Comparison of ENCODE assay signal across 9 mouse cellular contexts in genomic region chr11:116071510-116071909, GRCm38 (mm10). TPM values are rescaled to one million over a fixed set of nuclear protein-coding genes. Genes with fewer than 3 reads are reported as not detected.
DNase-seq lines count a peak whose midpoint lies in the region; ATAC-seq and TF ChIP-seq lines count a peak whose summit lies in the region.
"Had no signal": no experiment of that assay in that cellular context is flagged by ENCODE, and none has a peak within 500 bp of the region (broad histone marks: within the 10 kb centered on the region; RNA-seq: fewer than 3 reads in every experiment).

No protein-coding gene starts in this region.

- no peak for TF ChIP-seq POLR2A in cerebellum, adult 2 months (IDR thresholded peaks at IDR 0.05; ENCODE audit: borderline replicate concordance, insufficient read depth, low read length)

- TF ChIP-seq EP300 in liver, embryonic 14.5 days (IDR thresholded peaks at IDR 0.05; ENCODE audit: low read depth) = no peak

- no peaks in the 10 kb centered on the region; the same call in 1 of the 2 replicates for H3K36me3 ChIP-seq in neural tube, embryonic 11.5 days (ENCODE audit: control insufficient read depth, insufficient read depth, low read length)
- peaks cover 2% of the 10 kb centered on the region; the same call in 1 of the 2 replicates for H3K36me3 ChIP-seq in liver, embryonic 14.5 days (replicated peaks; ENCODE audit: control insufficient read depth, insufficient read depth, low read depth)
- no peaks in the 10 kb centered on the region for H3K36me3 ChIP-seq in hindbrain, embryonic 14.5 days (replicated peaks; ENCODE audit: control insufficient read depth, insufficient read depth)
- H3K36me3 ChIP-seq: kidney, embryonic 15.5 days had no signal

- no peak for ATAC-seq in neural tube, embryonic 11.5 days (ENCODE audit: insufficient read depth, low FRiP score, low TSS enrichment)
- no peak for ATAC-seq in liver, embryonic 14.5 days (ENCODE audit: insufficient read depth)
- ATAC-seq in hindbrain, embryonic 14.5 days (ENCODE audit: low FRiP score) = no peak

- H3K27me3 ChIP-seq in cerebellum, adult 2 months (ENCODE audit: control insufficient read depth, insufficient read depth, low read length) = no peaks in the 10 kb centered on the region
- no peaks in the 10 kb centered on the region for H3K27me3 ChIP-seq in neural tube, embryonic 11.5 days (ENCODE audit: control insufficient read depth, insufficient read depth, low read length)
- no peaks in the 10 kb centered on the region for H3K27me3 ChIP-seq in liver, embryonic 14.5 days (ENCODE audit: control insufficient read depth, insufficient read depth, low read length)
- H3K27me3 ChIP-seq in hindbrain, embryonic 14.5 days (ENCODE audit: control insufficient read depth, insufficient read depth, low read length) = no peaks in the 10 kb centered on the region
- H3K27me3 ChIP-seq: kidney, embryonic 15.5 days had no signal

- H3K4me1 ChIP-seq in cerebellum, adult 2 months (ENCODE audit: control insufficient read depth, insufficient read depth, low read length) = peaks cover 14% of the 10 kb centered on the region
- H3K4me1 ChIP-seq in neural tube, embryonic 11.5 days (ENCODE audit: control insufficient read depth, insufficient read depth, low read length) = no peaks in the 10 kb centered on the region
- peaks cover 10 to 12% of the 10 kb centered on the region in 2 experiments for H3K4me1 ChIP-seq in liver, embryonic 14.5 days (replicated peaks; ENCODE audit: control insufficient read depth in 2 of 2, insufficient read depth in 2 of 2, low read length in 1 of 2)
- H3K4me1 ChIP-seq in hindbrain, embryonic 14.5 days (replicated peaks; ENCODE audit: control insufficient read depth, insufficient read depth, low read length) = no peaks in the 10 kb centered on the region

- WGBS in cerebellum, adult 2 months = 53% methylated on average over 5 of the region's 5 CpGs
- WGBS in neural tube, embryonic 11.5 days = 66% methylated on average over 5 of the region's 5 CpGs
- WGBS in liver, embryonic 14.5 days (ENCODE audit: insufficient replicate concordance) = 38% methylated on average over 5 of the region's 5 CpGs
- 69% methylated on average over 5 of the region's 5 CpGs for WGBS in hindbrain, embryonic 14.5 days

- peak; percentile 24; the same call in 1 of the 2 replicates for TF ChIP-seq CTCF in cerebellum, adult 2 months (IDR thresholded peaks at IDR 0.05; ENCODE audit: borderline replicate concordance, insufficient read depth, low read depth, low read length)
- peak; percentile 75 for TF ChIP-seq CTCF in liver, embryonic 14.5 days (IDR thresholded peaks at IDR 0.05; ENCODE audit: low read depth)

- H3K27ac ChIP-seq in cerebellum, adult 2 months (ENCODE audit: insufficient read depth, low read length) = no peak overlapping the region
- H3K27ac ChIP-seq in neural tube, embryonic 11.5 days (ENCODE audit: low read depth, low read length) = no peak overlapping the region
- no peak overlapping the region for H3K27ac ChIP-seq in liver, embryonic 14.5 days
- H3K27ac ChIP-seq in hindbrain, embryonic 14.5 days = no peak overlapping the region
- H3K27ac ChIP-seq: kidney, embryonic 15.5 days had no signal

- H3K4me3 ChIP-seq in cerebellum, adult 2 months (replicated peaks; ENCODE audit: insufficient read depth, low read depth, low read length) = no peak overlapping the region
- H3K4me3 ChIP-seq in neural tube, embryonic 11.5 days (ENCODE audit: low read depth, low read length) = no peak overlapping the region
- H3K4me3 ChIP-seq in liver, embryonic 14.5 days (ENCODE audit: insufficient read depth in 1 of 2, low read depth in 2 of 2, low read length in 2 of 2) = no peak overlapping the region
- H3K4me3 ChIP-seq in hindbrain, embryonic 14.5 days (replicated peaks; ENCODE audit: low read length) = no peak overlapping the region
- H3K4me3 ChIP-seq: kidney, embryonic 15.5 days had no signal

- H3K9me3 ChIP-seq in neural tube, embryonic 11.5 days (ENCODE audit: control insufficient read depth, low read length) = no peaks in the 10 kb centered on the region
- H3K9me3 ChIP-seq in liver, embryonic 14.5 days (ENCODE audit: control insufficient read depth, low read length) = no peaks in the 10 kb centered on the region
- H3K9me3 ChIP-seq in hindbrain, embryonic 14.5 days (ENCODE audit: control insufficient read depth, low read length) = no peaks in the 10 kb centered on the region
- H3K9me3 ChIP-seq: kidney, embryonic 15.5 days had no signal

- DNase-seq in cerebellum, adult 2 months = no peak
- no peak for DNase-seq in cerebellum, postnatal 4 days (ENCODE audit: low spot score in 2 of 2)
- peak; percentile 10 for DNase-seq in neural tube, embryonic 11.5 days (ENCODE audit: low spot score)
- no peak for DNase-seq in neural tube, embryonic 10.5 days (ENCODE audit: extremely low spot score, low spot score)
- DNase-seq in liver, embryonic 14.5 days (ENCODE audit: low read depth in 3 of 3, low spot score in 3 of 3) = no peak
- DNase-seq in thymus, postnatal 36 days = peak; percentile 45 to 47
- no peak for DNase-seq in hindbrain, embryonic 14.5 days (ENCODE audit: low spot score)
- no peak for DNase-seq in layer of hippocampus, postnatal 14 days (ENCODE audit: low spot score in 2 of 2)

- H3K9ac ChIP-seq in neural tube, embryonic 11.5 days (ENCODE audit: low read length) = no peak overlapping the region
- no peak overlapping the region for H3K9ac ChIP-seq in liver, embryonic 14.5 days (replicated peaks)
- H3K9ac ChIP-seq in hindbrain, embryonic 14.5 days = no peak overlapping the region
- H3K9ac ChIP-seq: kidney, embryonic 15.5 days had no signal

- no peak overlapping the region for H3K4me2 ChIP-seq in neural tube, embryonic 11.5 days (ENCODE audit: low read depth)
- no peak overlapping the region for H3K4me2 ChIP-seq in liver, embryonic 14.5 days (ENCODE audit: low read depth)
- no peak overlapping the region for H3K4me2 ChIP-seq in hindbrain, embryonic 14.5 days (replicated peaks)
- H3K4me2 ChIP-seq: kidney, embryonic 15.5 days had no signal

RNA-seq across cellular contexts. Expression of gene Unc13d, which starts 6.3 kb away (rescaled TPM):
- 3.8 and 5.7 TPM in 2 replicates for polyA plus RNA-seq in cerebellum, adult 2 months (2012; rRNA removed)
- 1.3 and 1.5 TPM in 2 replicates for polyA plus RNA-seq in neural tube, embryonic 11.5 days (2014; fragmentation: Nextera tagmentation; extraction: Ambion mirVana)
- 18.7 and 19.6 TPM in 2 replicates for polyA plus RNA-seq in liver, embryonic 14.5 days (2012; rRNA removed)
- polyA plus RNA-seq in liver, embryonic 14.5 days (2014; fragmentation: Nextera tagmentation; extraction: Ambion mirVana) = 14.9 and 16.8 TPM in 2 replicates
- polyA plus RNA-seq in hindbrain, embryonic 14.5 days (2014; fragmentation: Nextera tagmentation; extraction: Ambion mirVana) = 0.75 and 0.83 TPM in 2 replicates
- 1 to 10 TPM; 1.3 to 2.1 TPM for total RNA-seq in layer of hippocampus, postnatal 14 days (2021)

RNA-seq across cellular contexts. Expression of gene Wbp2, which starts 15.3 kb away (rescaled TPM):
- 509 and 539 TPM in 2 replicates for polyA plus RNA-seq in cerebellum, adult 2 months (2012; rRNA removed)
- polyA plus RNA-seq in neural tube, embryonic 11.5 days (2014; fragmentation: Nextera tagmentation; extraction: Ambion mirVana) = 95.3 and 105 TPM in 2 replicates
- polyA plus RNA-seq in liver, embryonic 14.5 days (2012; rRNA removed) = 46.2 and 57.4 TPM in 2 replicates
- 74.5 and 87.6 TPM in 2 replicates for polyA plus RNA-seq in liver, embryonic 14.5 days (2014; fragmentation: Nextera tagmentation; extraction: Ambion mirVana)
- 164 and 183 TPM in 2 replicates for polyA plus RNA-seq in hindbrain, embryonic 14.5 days (2014; fragmentation: Nextera tagmentation; extraction: Ambion mirVana)
- total RNA-seq in layer of hippocampus, postnatal 14 days (2021) = 100 to 1,000 TPM; 287 to 295 TPM

RNA-seq across cellular contexts. Expression of gene Unk, which starts 41.4 kb away (rescaled TPM):
- polyA plus RNA-seq in cerebellum, adult 2 months (2012; rRNA removed) = 48.1 and 49.1 TPM in 2 replicates
- polyA plus RNA-seq in neural tube, embryonic 11.5 days (2014; fragmentation: Nextera tagmentation; extraction: Ambion mirVana) = 30.3 and 34.4 TPM in 2 replicates
- 10.4 and 12.1 TPM in 2 replicates for polyA plus RNA-seq in liver, embryonic 14.5 days (2012; rRNA removed)
- polyA plus RNA-seq in liver, embryonic 14.5 days (2014; fragmentation: Nextera tagmentation; extraction: Ambion mirVana) = 6.4 and 7.9 TPM in 2 replicates
- polyA plus RNA-seq in hindbrain, embryonic 14.5 days (2014; fragmentation: Nextera tagmentation; extraction: Ambion mirVana) = 25.6 and 29.3 TPM in 2 replicates
- total RNA-seq in layer of hippocampus, postnatal 14 days (2021) = 10 to 100 TPM; 22.0 to 25.3 TPM

RNA-seq across cellular contexts. Expression of gene H3f3b, which starts 43.7 kb away (rescaled TPM):
- polyA plus RNA-seq in cerebellum, adult 2 months (2012; rRNA removed) = 456 and 541 TPM in 2 replicates
- 1,827 and 1,865 TPM in 2 replicates for polyA plus RNA-seq in neural tube, embryonic 11.5 days (2014; fragmentation: Nextera tagmentation; extraction: Ambion mirVana)
- 173 and 248 TPM in 2 replicates for polyA plus RNA-seq in liver, embryonic 14.5 days (2012; rRNA removed)
- 651 and 676 TPM in 2 replicates for polyA plus RNA-seq in liver, embryonic 14.5 days (2014; fragmentation: Nextera tagmentation; extraction: Ambion mirVana)
- 1,746 and 2,054 TPM in 2 replicates for polyA plus RNA-seq in hindbrain, embryonic 14.5 days (2014; fragmentation: Nextera tagmentation; extraction: Ambion mirVana)
- 100 to 1,000 TPM; 338 to 355 TPM for total RNA-seq in layer of hippocampus, postnatal 14 days (2021)

RNA-seq across cellular contexts. Expression of gene Trim47, which starts 55.5 kb away (rescaled TPM):
- 4.1 TPM in 2 replicates for polyA plus RNA-seq in cerebellum, adult 2 months (2012; rRNA removed)
- 3.2 and 3.3 TPM in 2 replicates for polyA plus RNA-seq in neural tube, embryonic 11.5 days (2014; fragmentation: Nextera tagmentation; extraction: Ambion mirVana)
- 1.8 and 2.0 TPM in 2 replicates for polyA plus RNA-seq in liver, embryonic 14.5 days (2012; rRNA removed)
- 2.2 and 3.2 TPM in 2 replicates for polyA plus RNA-seq in liver, embryonic 14.5 days (2014; fragmentation: Nextera tagmentation; extraction: Ambion mirVana)
- polyA plus RNA-seq in hindbrain, embryonic 14.5 days (2014; fragmentation: Nextera tagmentation; extraction: Ambion mirVana) = 9.4 and 10.6 TPM in 2 replicates
- 1 to 10 TPM; 5.7 to 7.8 TPM for total RNA-seq in layer of hippocampus, postnatal 14 days (2021)

Comparison
In these comparisons a context has a peak if more than half of its experiments do, and no peak if none do; other contexts are left out.
1. DNase-seq: peak in neural tube, embryonic 11.5 days (single experiment) and thymus, postnatal 36 days (2 of 2); none in cerebellum, adult 2 months (0 of 2), cerebellum, postnatal 4 days (0 of 2), neural tube, embryonic 10.5 days (single experiment), liver, embryonic 14.5 days (0 of 3), hindbrain, embryonic 14.5 days (single experiment) and layer of hippocampus, postnatal 14 days (0 of 2).